Mouse (Mus musculus): ENCODE results near the gene Slc25a3. TPM values are rescaled to one million over a fixed set of nuclear protein-coding genes. Genes with fewer than 3 reads are reported as not detected.

Gene Slc25a3
- polyA plus RNA-seq, 1 experiment from 2014 or later = 571 TPM

DNA sequence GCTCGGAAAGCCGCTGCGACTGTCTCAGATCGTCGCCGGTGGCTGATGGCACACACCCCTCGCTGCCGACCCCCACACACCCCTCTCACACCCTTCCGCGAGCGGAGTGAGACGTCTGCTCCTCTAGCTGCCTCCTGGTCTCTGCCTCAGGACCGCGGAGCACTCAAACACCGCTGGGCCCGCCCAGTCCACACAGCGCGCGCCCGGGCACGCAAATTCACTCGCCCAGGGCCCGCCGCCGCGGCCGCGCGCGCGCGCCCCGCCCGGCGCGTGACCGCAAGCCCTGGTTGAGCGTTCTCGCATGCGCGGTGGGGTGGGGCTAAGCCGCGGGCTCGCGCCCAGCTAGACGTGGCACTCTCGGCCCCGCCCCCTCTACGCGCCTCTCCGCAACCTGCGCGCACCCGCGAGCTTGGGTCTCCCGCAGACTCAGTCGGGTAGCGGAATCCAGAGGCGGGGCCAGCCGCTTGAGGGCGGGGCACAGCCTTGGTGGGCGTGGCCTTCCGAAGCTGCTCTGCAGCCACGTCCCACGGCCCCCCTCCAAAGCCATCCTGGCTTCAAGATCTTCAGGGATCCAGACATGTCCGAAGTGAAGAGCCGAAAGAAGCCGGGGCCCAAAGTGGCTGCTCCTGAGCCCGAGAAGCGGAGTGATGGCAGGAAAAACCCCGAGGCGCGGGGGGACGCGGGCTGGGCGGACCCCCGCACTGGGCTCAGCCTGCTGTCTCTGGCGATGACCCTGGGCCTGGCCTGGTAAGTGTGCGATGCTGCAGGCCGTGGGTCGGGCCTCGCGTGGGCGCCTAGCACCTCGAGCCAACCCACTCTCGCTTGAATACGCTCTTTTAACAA, 41.1 kb downstream of the Slc25a3 start, which contains the start of the genes Apaf1 and Ikbip:
TSS of gene Apaf1 (minus strand) at position 221 of the 843 bp plus-strand sequence.
TSS of gene Ikbip (plus strand) at position 391 of the 843 bp plus-strand sequence.
- Histone ChIP-seq H3K4me2 (ENCODE audit: low read length) (peak within 1 kb of the TSS; percentile 64), H3K4me1 (ENCODE audit: control insufficient read depth, insufficient read depth, low read length) (peaks cover 15% of the 10 kb centered on the region), H3K27me3 (ENCODE audit: control insufficient read depth, insufficient read depth, low read depth, low read length) (no peaks in the 10 kb centered on the region), H3K9me3 (replicated peaks; ENCODE audit: control insufficient read depth, low read length, poor library complexity, severe bottlenecking) (no peaks in the 10 kb centered on the region), H3K36me3 (ENCODE audit: control insufficient read depth, insufficient read depth, low read length) (no peaks in the 10 kb centered on the region), H3K9ac (ENCODE audit: low read depth, low read length) (peak within 1 kb of the TSS; percentile 94), H3K4me3 (ENCODE audit: low read depth, low read length) (peak within 1 kb of the TSS; percentile 96), H3K27ac (ENCODE audit: low read length) (peak within 1 kb of the TSS; percentile 88)
- under 1% methylated on average over 86 of the region's 87 CpGs for WGBS
- peak; percentile 96 for ATAC-seq

DNA sequence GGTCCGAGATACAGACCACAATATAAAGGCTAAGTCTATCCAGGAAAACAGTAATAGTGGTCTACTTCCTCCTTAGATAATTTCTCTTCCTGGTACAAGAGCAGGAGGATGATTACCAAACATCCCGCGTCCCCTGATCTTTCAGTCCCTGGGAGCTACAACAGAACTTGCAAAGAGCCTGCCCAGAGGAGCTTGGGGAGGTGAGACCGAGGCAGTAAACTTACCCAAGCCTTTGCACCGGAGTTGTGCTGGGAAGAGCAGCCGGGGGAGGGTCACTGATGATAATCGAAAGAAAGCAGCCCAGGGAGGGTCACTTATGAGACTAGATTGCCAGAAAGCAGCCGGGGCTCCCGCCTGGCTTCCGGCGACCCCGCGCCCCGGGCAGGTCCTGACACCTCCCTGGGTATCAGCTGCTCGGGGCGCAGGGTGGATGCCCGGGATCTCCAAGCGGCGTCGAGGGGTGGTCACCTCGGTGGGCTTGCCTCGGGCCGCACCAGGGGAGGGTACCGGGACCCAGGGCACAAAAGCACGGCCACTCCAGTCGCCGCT, 41.8 kb downstream of the Slc25a3 start:
- H3K4me2 ChIP-seq (ENCODE audit: low read length) = peak overlapping the region; percentile 64
- WGBS = 2% methylated on average over 25 of the region's 27 CpGs
- no peaks in the 10 kb centered on the region for H3K36me3 ChIP-seq (ENCODE audit: control insufficient read depth, insufficient read depth, low read length)
- peaks cover 15% of the 10 kb centered on the region for H3K4me1 ChIP-seq (ENCODE audit: control insufficient read depth, insufficient read depth, low read length)
- H3K27me3 ChIP-seq (ENCODE audit: control insufficient read depth, insufficient read depth, low read depth, low read length) = no peaks in the 10 kb centered on the region
- H3K9me3 ChIP-seq (replicated peaks; ENCODE audit: control insufficient read depth, low read length, poor library complexity, severe bottlenecking) = no peaks in the 10 kb centered on the region
- peak; percentile 1; the same call in 1 of the 2 replicates for ATAC-seq
- peak overlapping the region; percentile 88 for H3K27ac ChIP-seq (ENCODE audit: low read length)
- peak overlapping the region; percentile 96 for H3K4me3 ChIP-seq (ENCODE audit: low read depth, low read length)
- peak overlapping the region; percentile 94 for H3K9ac ChIP-seq (ENCODE audit: low read depth, low read length)

DNA sequence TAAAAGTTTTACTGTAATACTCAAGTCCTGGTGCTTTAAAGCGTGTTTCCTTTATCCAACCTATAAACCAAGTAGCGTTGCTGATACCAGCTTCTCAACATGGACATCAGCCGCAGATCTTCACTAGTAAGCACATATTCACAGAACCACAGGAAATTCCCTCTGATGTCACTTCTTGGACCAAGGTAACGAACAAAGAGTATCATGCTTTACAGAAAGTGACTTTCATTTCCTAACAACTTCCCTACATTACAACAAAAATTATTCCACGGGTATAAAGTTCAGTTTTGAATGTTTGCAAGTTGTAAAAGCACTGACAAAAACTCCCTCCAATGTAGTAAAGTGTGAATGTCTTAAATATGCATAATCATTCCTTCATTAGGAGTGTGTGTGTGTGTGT, 43.3 kb downstream of the Slc25a3 start:
- Histone ChIP-seq H3K9me3 (replicated peaks; ENCODE audit: control insufficient read depth, low read length, poor library complexity, severe bottlenecking) (no peaks in the 10 kb centered on the region), H3K9ac (ENCODE audit: low read depth, low read length) (no peak overlapping the region), H3K4me1 (ENCODE audit: control insufficient read depth, insufficient read depth, low read length) (peaks cover 15% of the 10 kb centered on the region), H3K4me2 (ENCODE audit: low read length) (no peak overlapping the region), H3K4me3 (ENCODE audit: low read depth, low read length) (no peak overlapping the region), H3K27ac (ENCODE audit: low read length) (no peak overlapping the region), H3K36me3 (ENCODE audit: control insufficient read depth, insufficient read depth, low read length) (no peaks in the 10 kb centered on the region), H3K27me3 (ENCODE audit: control insufficient read depth, insufficient read depth, low read depth, low read length) (no peaks in the 10 kb centered on the region)
- WGBS = 91% methylated on average over 5 of the region's 5 CpGs
- ATAC-seq = no peak

DNA sequence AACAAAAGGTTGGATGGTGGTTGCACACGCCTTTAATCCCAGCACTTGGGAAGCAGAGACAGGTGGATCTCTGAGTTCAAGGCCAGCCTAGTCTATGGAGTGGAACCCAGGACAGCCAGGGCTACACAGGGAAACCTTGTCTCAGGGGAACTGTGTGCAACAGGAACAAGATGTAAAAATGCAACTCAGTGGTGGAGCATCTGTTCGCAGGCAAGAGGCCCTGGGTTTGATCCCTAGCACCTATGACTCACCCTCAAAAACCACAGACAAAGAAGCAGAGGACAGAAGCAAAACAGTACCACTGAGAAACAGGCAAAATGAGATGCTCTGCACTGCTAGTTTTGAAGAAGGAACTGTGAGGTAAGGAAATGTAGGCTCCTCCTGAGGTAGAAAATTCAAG, 47.2 kb downstream of the Slc25a3 start:
- Histone ChIP-seq H3K27ac (ENCODE audit: low read length) (no peak overlapping the region), H3K27me3 (ENCODE audit: control insufficient read depth, insufficient read depth, low read depth, low read length) (no peaks in the 10 kb centered on the region), H3K9me3 (replicated peaks; ENCODE audit: control insufficient read depth, low read length, poor library complexity, severe bottlenecking) (no peaks in the 10 kb centered on the region), H3K9ac (ENCODE audit: low read depth, low read length) (no peak overlapping the region), H3K4me3 (ENCODE audit: low read depth, low read length) (no peak overlapping the region), H3K36me3 (ENCODE audit: control insufficient read depth, insufficient read depth, low read length) (0 out of 2 replicates have a peak, but pooled peaks cover 4% of the 10 kb centered on the region), H3K4me2 (ENCODE audit: low read length) (no peak overlapping the region), H3K4me1 (ENCODE audit: control insufficient read depth, insufficient read depth, low read length) (peaks cover 9% of the 10 kb centered on the region; the same call in 1 of the 2 replicates)
- 92% methylated on average over 2 of the region's 2 CpGs for WGBS
- ATAC-seq = no peak

DNA sequence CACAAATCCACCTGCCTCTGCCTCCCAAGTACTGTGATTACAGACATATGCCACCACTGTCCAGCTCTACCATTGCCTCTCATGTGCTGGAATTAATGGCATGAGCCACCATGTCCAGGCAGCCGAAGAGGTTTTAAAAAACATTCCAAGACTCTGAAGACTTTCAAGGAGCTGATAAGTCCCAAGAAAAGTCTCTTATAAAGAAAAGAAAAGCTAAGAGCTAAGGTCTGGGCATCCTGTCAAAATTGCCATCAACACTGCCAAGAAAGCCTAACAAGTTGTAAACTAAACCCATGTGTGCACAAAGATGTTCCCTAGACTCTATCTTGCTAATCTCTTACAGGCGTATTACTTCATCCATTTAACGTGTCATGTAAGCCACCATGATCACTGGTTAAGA, 50.5 kb downstream of the Slc25a3 start:
- Histone ChIP-seq H3K4me2 (ENCODE audit: low read length) (no peak overlapping the region), H3K4me3 (ENCODE audit: low read depth, low read length) (no peak overlapping the region), H3K4me1 (ENCODE audit: control insufficient read depth, insufficient read depth, low read length) (no peaks in the 10 kb centered on the region), H3K9me3 (replicated peaks; ENCODE audit: control insufficient read depth, low read length, poor library complexity, severe bottlenecking) (no peaks in the 10 kb centered on the region), H3K27me3 (ENCODE audit: control insufficient read depth, insufficient read depth, low read depth, low read length) (no peaks in the 10 kb centered on the region), H3K36me3 (ENCODE audit: control insufficient read depth, insufficient read depth, low read length) (0 out of 2 replicates have a peak, but pooled peaks cover 9% of the 10 kb centered on the region), H3K9ac (ENCODE audit: low read depth, low read length) (no peak overlapping the region), H3K27ac (ENCODE audit: low read length) (no peak overlapping the region)
- 91% methylated on average over 3 of the region's 3 CpGs for WGBS
- no peak for ATAC-seq

DNA sequence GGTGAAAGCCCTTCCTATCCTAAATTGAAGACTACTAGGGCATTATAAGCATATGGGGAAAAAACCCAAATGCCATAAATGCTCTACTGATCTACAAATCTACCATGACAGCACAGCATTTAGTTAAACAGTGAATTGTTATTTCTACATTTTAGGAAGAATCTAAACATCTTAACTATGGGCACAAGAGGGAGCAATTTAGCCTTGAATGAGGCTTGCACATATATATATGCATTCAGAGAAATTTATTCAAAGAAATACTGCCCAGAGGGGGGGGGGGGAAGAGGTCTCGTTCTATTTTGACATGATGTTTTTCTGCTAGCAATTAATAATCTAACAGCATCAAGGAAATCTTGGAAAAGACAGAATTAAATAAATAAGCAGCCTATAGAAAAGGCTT, 52.1 kb downstream of the Slc25a3 start:
- Histone ChIP-seq H3K27me3 (ENCODE audit: control insufficient read depth, insufficient read depth, low read depth, low read length) (no peaks in the 10 kb centered on the region), H3K27ac (ENCODE audit: low read length) (no peak overlapping the region), H3K9me3 (replicated peaks; ENCODE audit: control insufficient read depth, low read length, poor library complexity, severe bottlenecking) (no peaks in the 10 kb centered on the region), H3K4me1 (ENCODE audit: control insufficient read depth, insufficient read depth, low read length) (no peaks in the 10 kb centered on the region), H3K4me3 (ENCODE audit: low read depth, low read length) (no peak overlapping the region), H3K4me2 (ENCODE audit: low read length) (no peak overlapping the region), H3K9ac (ENCODE audit: low read depth, low read length) (no peak overlapping the region), H3K36me3 (ENCODE audit: control insufficient read depth, insufficient read depth, low read length) (0 out of 2 replicates have a peak, but pooled peaks cover 12% of the 10 kb centered on the region)
- no peak for ATAC-seq
- WGBS = 20% methylated on average over 1 of the region's 1 CpGs

Other genes with a start within 250 kb of the Slc25a3 start
- 18.9 and 21.2 TPM in 2 replicates for gene Apaf1, start 41.3 kb downstream of the Slc25a3 start, polyA plus RNA-seq (2015; fragmentation: Nextera tagmentation; extraction: Ambion mirVana)
- gene Ikbip, start 41.1 kb downstream of the Slc25a3 start, polyA plus RNA-seq (2015; fragmentation: Nextera tagmentation; extraction: Ambion mirVana) = 17.7 and 18.6 TPM in 2 replicates
- 82.8 and 100 TPM in 2 replicates for gene Tmpo, start 57.3 kb upstream of the Slc25a3 start, polyA plus RNA-seq (2015; fragmentation: Nextera tagmentation; extraction: Ambion mirVana)

All from midbrain, embryonic 16.5 days (tissue).